Comparison of ENCODE assay signal across 1 mouse cellular context in genomic region chr7:45800546-45801204, GRCm38 (mm10).
TF ChIP-seq lines count a peak whose summit lies in the region.

No protein-coding gene starts in this region.

TF ChIP-seq in CH12.LX, 34 proteins besides CTCF, POLR2A, EP300 and RAD21 (continued from another document):
- no peak for TF ChIP-seq USF2 (conservative IDR thresholded peaks at IDR 0.05; ENCODE audit: low read depth, low read length)
- TF ChIP-seq UBTF (IDR thresholded peaks at IDR 0.05; ENCODE audit: low read depth, low read length): no peak
- TF ChIP-seq SIN3A (IDR thresholded peaks at IDR 0.05; ENCODE audit: low read length): no peak
- TF ChIP-seq PAX5 (IDR thresholded peaks at IDR 0.05; ENCODE audit: low read length): no peak
- no peak for TF ChIP-seq ELF1 (IDR thresholded peaks at IDR 0.05; ENCODE audit: low read depth, low read length)
- no peak for TF ChIP-seq ZMIZ1 (IDR thresholded peaks at IDR 0.05; ENCODE audit: low read depth, low read length)
- TF ChIP-seq ZNF384 (IDR thresholded peaks at IDR 0.05; ENCODE audit: low read depth, low read length): no peak
- TF ChIP-seq JUN (IDR thresholded peaks at IDR 0.05; ENCODE audit: insufficient read depth, low read depth, low read length): no peak
- no peak for TF ChIP-seq CHD2 (IDR thresholded peaks at IDR 0.05; ENCODE audit: low read length)
- TF ChIP-seq MAX (IDR thresholded peaks at IDR 0.05; ENCODE audit: low read length): no peak
- TF ChIP-seq SMC3 (IDR thresholded peaks at IDR 0.05; ENCODE audit: low read depth, low read length): no peak
- no peak for TF ChIP-seq RCOR1 (conservative IDR thresholded peaks at IDR 0.05; ENCODE audit: low read depth, low read length)
- TF ChIP-seq BHLHE40 (IDR thresholded peaks at IDR 0.05; ENCODE audit: low read depth, low read length): no peak
- TF ChIP-seq GABPA (IDR thresholded peaks at IDR 0.05; ENCODE audit: insufficient replicate concordance, low read depth, low read length): no peak
- TF ChIP-seq POLR2AphosphoS2 (IDR thresholded peaks at IDR 0.05; ENCODE audit: low read depth, low read length): no peak
- TF ChIP-seq ZKSCAN1 (IDR thresholded peaks at IDR 0.05; ENCODE audit: borderline replicate concordance, low read depth, low read length): no peak
- no peak for TF ChIP-seq MEF2A (IDR thresholded peaks at IDR 0.05; ENCODE audit: borderline replicate concordance, low read depth, low read length)
TF ChIP-seq in CH12.LX: peak in this region for 0.
